In genomic region chr5:105494918-105495901, GRCm38 (mm10) we compare ENCODE assay signal across 8 mouse cellular contexts. TPM values are rescaled to one million over a fixed set of nuclear protein-coding genes. Genes with fewer than 3 reads are reported as not detected.
DNase-seq lines count a peak whose midpoint lies in the region; ATAC-seq and TF ChIP-seq lines count a peak whose summit lies in the region.

No protein-coding gene starts in this region.

- peaks cover 71% of the 10 kb centered on the region for H3K4me1 ChIP-seq in E14TG2a.4 (replicated peaks; ENCODE audit: low read depth, low read length)
- peaks cover 74% of the 10 kb centered on the region for H3K4me1 ChIP-seq in forebrain, embryonic 13.5 days

- DNase-seq in adrenal gland, postnatal 25 days = peak; percentile 78
- peak; percentile 88 for DNase-seq in heart, postnatal 4 days
- peak; percentile 64 to 72 for DNase-seq in layer of hippocampus, postnatal 10 days (ENCODE audit: low spot score in 2 of 2)
- peak; percentile 80 to 82 for DNase-seq in right cerebral cortex, postnatal 10 days (ENCODE audit: low spot score in 2 of 2)

- H3K79me2 ChIP-seq in macrophage (ENCODE audit: inconsistent target) = no peaks in the 10 kb centered on the region

- TF ChIP-seq CTCF in E14TG2a.4 (conservative IDR thresholded peaks at IDR 0.05; ENCODE audit: low read length) = peak; percentile 19; the same call in 1 of the 2 replicates

- ATAC-seq in forebrain, embryonic 13.5 days = peak; percentile 71
- ATAC-seq in frontal cortex, adult (ENCODE audit: low TSS enrichment) = no peak

- H3K27ac ChIP-seq in forebrain, embryonic 13.5 days = no peak overlapping the region
- peak overlapping the region; percentile 61 for H3K27ac ChIP-seq in macrophage

- H3K9me3 ChIP-seq in E14TG2a.4 (ENCODE audit: low read length) = no peaks in the 10 kb centered on the region
- H3K9me3 ChIP-seq in forebrain, embryonic 13.5 days (replicated peaks) = no peaks in the 10 kb centered on the region

- H3K9ac ChIP-seq in forebrain, embryonic 13.5 days = no peak overlapping the region

- H3K4me2 ChIP-seq in forebrain, embryonic 13.5 days = peak overlapping the region; percentile 53

- H3K36me3 ChIP-seq in E14TG2a.4 (ENCODE audit: insufficient read depth, low read length) = no peaks in the 10 kb centered on the region
- H3K36me3 ChIP-seq in forebrain, embryonic 13.5 days (ENCODE audit: poor library complexity, severe bottlenecking) = no peaks in the 10 kb centered on the region
- no peaks in the 10 kb centered on the region for H3K36me3 ChIP-seq in macrophage (ENCODE audit: inconsistent target)

- H3K4me3 ChIP-seq in E14TG2a.4 (replicated peaks; ENCODE audit: low read length) (peak overlapping the region; percentile 41; the same call in 1 of the 2 replicates), macrophage (ENCODE audit: inconsistent target) (peak overlapping the region; percentile 19)
- H3K4me3 ChIP-seq in forebrain, embryonic 13.5 days = peak overlapping the region; percentile 20; the same call in 1 of the 2 replicates

- peaks cover 18% of the 10 kb centered on the region for H3K27me3 ChIP-seq in E14TG2a.4 (ENCODE audit: insufficient read depth, low read length)
- peaks cover 28% of the 10 kb centered on the region for H3K27me3 ChIP-seq in forebrain, embryonic 13.5 days

- 5% methylated on average over 22 of the region's 24 CpGs for WGBS in forebrain, embryonic 13.5 days
- 7% methylated on average over 24 of the region's 24 CpGs for WGBS in macrophage (ENCODE audit: missing documents)

RNA-seq across cellular contexts. Expression of gene Lrrc8c, which starts 24.0 kb away (rescaled TPM):
- 16.5 and 36.8 TPM in 2 replicates for total RNA-seq in adrenal gland, postnatal 25 days (2021)
- 9.4 and 9.5 TPM in 2 replicates for polyA plus RNA-seq in forebrain, embryonic 13.5 days (2015; fragmentation: Nextera tagmentation; extraction: Ambion mirVana)
- 10 to 100 TPM; 46.3 to 51.6 TPM for total RNA-seq in heart, postnatal 4 days (2021)
- 10 to 100 TPM; 24.6 to 26.1 TPM for total RNA-seq in layer of hippocampus, postnatal 10 days (2021)
- 10 to 100 TPM in 20 of 26 experiments, 1 to 10 TPM in 6; 4.9 to 95.4 (median 17.8) TPM for total RNA-seq in macrophage (2018; cell fraction: chromatin; rRNA removed)
- total RNA-seq in macrophage (2018; cell fraction: cytosol; rRNA removed) = 10 to 100 TPM in 21 of 26 experiments, 1 to 10 TPM in 5; 8.1 to 51.3 (median 19.6) TPM
- total RNA-seq in macrophage (2018; cell fraction: nucleus; rRNA removed) = 10 to 100 TPM in 25 of 26 experiments, 1 to 10 TPM in 1; 9.1 to 91.4 (median 28.1) TPM
- polyA plus RNA-seq in macrophage (2018) = 6.3 to 7.5 TPM (median 6.9 TPM) in 3 replicates
